Mouse (Mus musculus) CD8-positive naive resting alpha-beta T cell, adult 57 days (primary cell): ENCODE data around the gene Vmn1r44. TPM values are rescaled to one million over a fixed set of nuclear protein-coding genes. Genes with fewer than 3 reads are reported as not detected.

Experiments used
- total RNA-seq: library from RNA; stranded (reverse); gene quantifications from one replicate; pipeline ENCODE4 v1.2.4, GENCODE M21; 2023

The Vmn1r44 gene
- total RNA-seq: not detected

GRCm38 (mm10) chr6:89883360-89883759 is at the start of gene Vmn1r44:
Gene Vmn1r44, plus strand, starts transcription at chr6:89883660.

DNA sequence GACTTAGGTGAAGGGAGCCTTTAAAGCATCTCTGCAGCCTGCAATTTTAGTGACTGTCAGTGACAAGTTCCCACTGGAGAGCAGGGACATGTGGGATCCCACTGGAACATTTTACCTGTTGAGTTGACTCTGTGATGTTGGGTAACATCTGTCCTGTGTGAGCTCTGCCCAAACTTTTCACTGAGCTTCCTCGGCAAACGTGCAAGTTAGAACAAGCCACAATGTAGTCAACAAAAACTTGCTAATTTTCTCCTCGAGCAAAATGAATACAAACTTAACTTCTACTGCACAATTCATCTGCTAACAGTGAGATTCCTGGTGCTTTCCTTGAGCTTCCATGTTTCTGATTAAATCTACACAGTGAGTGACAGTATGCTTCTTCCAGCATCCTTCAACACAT is 7.1 kb upstream of the Vmn1r44 start, which contains the start of the genes Vmn1r42 and Vmn1r43:
TSS of gene Vmn1r42 (minus strand) at position 101 of the 400 bp plus-strand sequence.
TSS of gene Vmn1r43 (minus strand) at position 101 of the 400 bp plus-strand sequence.

DNA sequence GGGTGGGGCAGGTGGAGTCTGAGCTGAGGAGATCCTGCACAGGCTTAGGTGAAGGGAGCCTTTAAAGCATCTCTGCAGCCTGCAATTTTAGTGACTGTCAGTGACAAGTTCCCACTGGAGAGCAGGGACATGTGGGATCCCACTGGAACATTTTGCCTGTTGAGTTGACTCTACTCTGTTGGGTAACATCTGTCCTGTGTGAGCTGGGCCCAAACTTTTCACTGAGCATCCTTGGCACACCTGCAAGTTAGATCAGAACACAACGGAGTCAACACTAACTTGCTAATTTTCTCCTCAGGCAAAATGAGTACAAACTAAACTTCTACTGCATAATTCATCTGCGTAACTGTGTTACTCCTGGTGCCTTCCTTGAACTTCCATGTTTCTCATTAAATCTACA is 57.0 kb downstream of the Vmn1r44 start, which contains the start of gene Vmn1r45:
TSS of gene Vmn1r45 (minus strand) at position 101 of the 400 bp plus-strand sequence.

Other genes starting within 250 kb of the Vmn1r44 start
- gene Txnrd3, start 239.7 kb upstream of the Vmn1r44 start, total RNA-seq: 2.1 TPM
- gene Vmn1r40, start 176.1 kb upstream of the Vmn1r44 start, total RNA-seq: not detected
- gene Vmn1r41, start 142.9 kb upstream of the Vmn1r44 start, total RNA-seq: not detected
- not detected for gene Vmn1r42, start 7.2 kb upstream of the Vmn1r44 start, total RNA-seq
- not detected for gene Vmn1r43, start 7.2 kb upstream of the Vmn1r44 start, total RNA-seq
- not detected for gene Vmn1r45, start 56.9 kb downstream of the Vmn1r44 start, total RNA-seq
- not detected for gene Vmn1r46, start 85.7 kb downstream of the Vmn1r44 start, total RNA-seq
- gene Vmn1r47, start 132.5 kb downstream of the Vmn1r44 start, total RNA-seq: not detected
- gene Vmn1r48, start 153.2 kb downstream of the Vmn1r44 start, total RNA-seq: not detected
- gene Vmn1r49, start 194.8 kb downstream of the Vmn1r44 start, total RNA-seq: not detected
- gene Vmn1r50, start 217.8 kb downstream of the Vmn1r44 start, total RNA-seq: not detected
- not detected for gene Vmn1r51, start 238.9 kb downstream of the Vmn1r44 start, total RNA-seq